Mouse (Mus musculus) ES-E14 (cell line): ENCODE results near the gene Fanca.

ENCODE experiments used
- MAFK ChIP-seq: IDR thresholded peaks from 2 replicates; pipeline ENCODE4 v1.6.1; 2014; ENCODE audit warnings: mild to moderate bottlenecking, low read depth, low read length, inconsistent platforms; ENCODE audit not compliant: insufficient read depth
- ZNF384 ChIP-seq: IDR thresholded peaks from 2 replicates; pipeline ENCODE4 v1.6.1; 2012; ENCODE audit warnings: low read depth, low read length, inconsistent platforms

DNA sequence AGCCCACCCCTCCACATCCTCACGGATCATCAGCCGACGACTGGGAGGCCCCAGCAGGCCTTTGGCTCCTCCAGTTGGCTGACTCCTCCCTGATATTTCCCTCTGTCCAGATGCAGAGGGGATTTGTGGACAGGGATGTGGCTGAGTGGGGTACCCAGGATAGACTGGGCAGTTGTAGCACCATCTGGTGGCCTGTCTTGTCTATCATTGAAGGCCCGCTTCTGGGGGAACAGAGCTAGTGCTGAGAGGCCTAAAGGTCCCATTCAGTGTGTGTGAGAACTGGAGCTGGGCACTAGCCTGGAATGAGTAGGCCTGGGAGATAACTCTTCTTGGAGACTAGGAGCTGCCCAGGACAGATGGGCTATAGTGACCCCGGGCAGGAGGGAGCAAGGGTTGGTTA lies 86.6 kb downstream of the Fanca start:
- TF ChIP-seq MAFK (no peak), ZNF384 (no peak)
